Mouse (Mus musculus) C2C12 (cell line): Measurements from ENCODE around the gene Borcs5.

ENCODE experiments used
- CTCF ChIP-seq: IDR thresholded peaks from one replicate; pipeline ENCODE4 v1.5.1; 2011; ENCODE audit not compliant: control insufficient read depth, insufficient read depth, insufficient read length
- MAX ChIP-seq: IDR thresholded peaks from one replicate; pipeline ENCODE4 v1.6.1; 2011; ENCODE audit warnings: mild to moderate bottlenecking, control low read depth
- USF1 ChIP-seq: IDR thresholded peaks from one replicate; pipeline ENCODE4 v1.6.1; 2011; ENCODE audit warnings: low read depth, mild to moderate bottlenecking, control low read depth, moderate library complexity

DNA sequence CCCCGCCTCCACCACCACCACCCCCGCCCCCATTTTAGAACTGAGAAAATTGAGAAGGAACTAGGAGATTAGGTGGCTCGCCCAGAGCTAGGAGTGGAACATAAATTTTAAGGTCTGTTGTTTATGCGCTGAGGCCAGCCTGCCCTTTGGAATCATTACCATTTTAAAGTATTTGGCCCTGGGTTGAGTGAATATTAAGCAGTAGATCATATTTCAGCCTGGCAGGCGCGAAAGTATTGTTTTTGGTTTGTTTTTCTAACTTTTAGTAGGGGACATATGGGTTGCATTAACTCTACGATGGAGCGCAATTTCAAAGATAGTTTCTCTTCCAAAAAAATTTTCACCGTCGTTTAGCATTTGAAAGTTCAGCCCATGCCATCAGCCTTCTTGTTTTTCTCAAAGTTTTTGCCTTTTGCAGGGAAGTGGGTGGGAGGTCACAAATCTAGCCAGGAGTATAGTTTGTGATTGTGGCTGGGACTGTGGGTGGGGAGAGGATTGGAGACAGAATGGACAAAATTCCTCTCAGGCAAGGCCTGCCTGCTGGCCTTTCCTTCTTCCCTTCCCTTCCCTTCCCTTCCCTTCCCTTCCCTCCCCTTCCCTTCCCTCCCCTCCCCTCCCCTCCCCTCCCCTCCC, 36.8 kb upstream of the Borcs5 start:
- TF ChIP-seq CTCF (no peak), MAX (no peak), USF1 (no peak)
